Mouse (Mus musculus): ENCODE results near the gene March4. TPM values are rescaled to one million over a fixed set of nuclear protein-coding genes. Genes with fewer than 3 reads are reported as not detected.

March4 gene
- polyA plus RNA-seq, 1 experiment from 2014 or later = 9.4 TPM

DNA sequence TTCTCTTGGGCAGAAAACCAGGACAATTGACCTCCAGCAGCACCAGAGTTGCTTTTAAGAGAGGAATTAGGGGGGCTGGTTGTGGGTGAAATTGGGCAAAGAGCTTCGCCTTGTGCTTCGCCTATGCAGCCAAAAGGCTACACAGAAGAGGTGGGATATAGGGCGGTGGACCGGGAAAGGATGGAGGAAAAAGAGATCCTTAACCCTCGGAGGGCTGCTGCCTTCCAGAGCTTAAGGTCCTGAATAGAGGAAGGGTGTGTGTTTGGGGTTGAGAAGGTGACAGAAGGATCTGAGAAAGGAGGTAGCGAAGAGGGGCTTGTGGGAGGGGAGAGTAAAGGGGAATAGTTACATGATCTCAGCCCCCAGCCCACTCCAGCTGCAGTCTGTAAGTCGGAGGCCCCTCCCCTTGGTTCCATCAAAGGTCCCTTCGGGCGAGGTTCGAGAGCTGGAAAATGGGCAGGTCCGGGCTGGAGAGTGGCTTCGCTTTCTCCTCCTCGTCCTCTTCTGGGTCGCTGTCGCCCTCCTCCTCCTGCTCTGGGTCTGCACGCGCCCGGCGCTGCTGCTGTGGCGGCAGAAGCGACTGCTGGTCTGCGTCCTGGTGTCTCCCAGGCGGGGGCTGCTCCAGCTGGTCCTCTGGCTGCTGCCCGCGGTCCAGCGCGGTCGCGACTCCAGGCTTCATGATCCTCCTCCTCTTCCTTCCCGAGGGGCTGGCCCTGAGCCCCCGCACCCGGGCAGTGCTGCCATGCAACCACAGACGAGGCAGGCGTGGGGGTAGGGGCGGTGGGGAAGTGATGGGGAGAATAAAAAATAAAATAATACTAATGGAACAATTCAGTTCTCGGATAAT lies 782 bp downstream of the March4 start:
- Histone ChIP-seq H3K27ac (ENCODE audit: low read depth, low read length) (peak overlapping the region; percentile 88), H3K9ac (ENCODE audit: low read depth, low read length) (peak overlapping the region; percentile 78), H3K4me1 (ENCODE audit: control insufficient read depth, insufficient read depth, low read depth, low read length) (peaks cover 15% of the 10 kb centered on the region), H3K36me3 (ENCODE audit: control insufficient read depth, insufficient read depth, low read length) (no peaks in the 10 kb centered on the region), H3K4me3 (ENCODE audit: low read length) (peak overlapping the region; percentile 58), H3K4me2 (ENCODE audit: low read length) (peak overlapping the region; percentile 82), H3K27me3 (replicated peaks; ENCODE audit: control insufficient read depth, insufficient read depth, low read length) (no peaks in the 10 kb centered on the region), H3K9me3 (ENCODE audit: control insufficient read depth, low read length) (no peaks in the 10 kb centered on the region)
- ATAC-seq = peak; percentile 66
- WGBS = 1% methylated on average over 33 of the region's 36 CpGs

GRCm38 (mm10) chr1:72533439-72533838 lies 3.3 kb downstream of the March4 start:
- Histone ChIP-seq H3K9ac (ENCODE audit: low read depth, low read length) (peak overlapping the region; percentile 47), H3K4me1 (ENCODE audit: control insufficient read depth, insufficient read depth, low read depth, low read length) (peaks cover 16% of the 10 kb centered on the region), H3K27ac (ENCODE audit: low read depth, low read length) (peak overlapping the region; percentile 59; the same call in 1 of the 2 replicates), H3K4me3 (ENCODE audit: low read length) (peak overlapping the region; percentile 58), H3K27me3 (replicated peaks; ENCODE audit: control insufficient read depth, insufficient read depth, low read length) (no peaks in the 10 kb centered on the region), H3K9me3 (ENCODE audit: control insufficient read depth, low read length) (no peaks in the 10 kb centered on the region), H3K36me3 (ENCODE audit: control insufficient read depth, insufficient read depth, low read length) (no peaks in the 10 kb centered on the region), H3K4me2 (ENCODE audit: low read length) (peak overlapping the region; percentile 82)
- 0 out of 2 replicates have a peak, but pooled peaks have one; percentile 13 for ATAC-seq

GRCm38 (mm10) chr1:72532926-72533325 lies 3.8 kb downstream of the March4 start:
- H3K27me3 ChIP-seq (replicated peaks; ENCODE audit: control insufficient read depth, insufficient read depth, low read length) = no peaks in the 10 kb centered on the region
- H3K9me3 ChIP-seq (ENCODE audit: control insufficient read depth, low read length) = no peaks in the 10 kb centered on the region
- H3K4me1 ChIP-seq (ENCODE audit: control insufficient read depth, insufficient read depth, low read depth, low read length) = peaks cover 11% of the 10 kb centered on the region
- H3K4me2 ChIP-seq (ENCODE audit: low read length) = peak overlapping the region; percentile 82
- peak overlapping the region; percentile 47 for H3K9ac ChIP-seq (ENCODE audit: low read depth, low read length)
- 64% methylated on average over 5 of the region's 5 CpGs for WGBS
- H3K4me3 ChIP-seq (ENCODE audit: low read length) = peak overlapping the region; percentile 58
- H3K36me3 ChIP-seq (ENCODE audit: control insufficient read depth, insufficient read depth, low read length) = no peaks in the 10 kb centered on the region
- ATAC-seq = no peak
- H3K27ac ChIP-seq (ENCODE audit: low read depth, low read length) = peak overlapping the region; percentile 59; the same call in 1 of the 2 replicates

DNA sequence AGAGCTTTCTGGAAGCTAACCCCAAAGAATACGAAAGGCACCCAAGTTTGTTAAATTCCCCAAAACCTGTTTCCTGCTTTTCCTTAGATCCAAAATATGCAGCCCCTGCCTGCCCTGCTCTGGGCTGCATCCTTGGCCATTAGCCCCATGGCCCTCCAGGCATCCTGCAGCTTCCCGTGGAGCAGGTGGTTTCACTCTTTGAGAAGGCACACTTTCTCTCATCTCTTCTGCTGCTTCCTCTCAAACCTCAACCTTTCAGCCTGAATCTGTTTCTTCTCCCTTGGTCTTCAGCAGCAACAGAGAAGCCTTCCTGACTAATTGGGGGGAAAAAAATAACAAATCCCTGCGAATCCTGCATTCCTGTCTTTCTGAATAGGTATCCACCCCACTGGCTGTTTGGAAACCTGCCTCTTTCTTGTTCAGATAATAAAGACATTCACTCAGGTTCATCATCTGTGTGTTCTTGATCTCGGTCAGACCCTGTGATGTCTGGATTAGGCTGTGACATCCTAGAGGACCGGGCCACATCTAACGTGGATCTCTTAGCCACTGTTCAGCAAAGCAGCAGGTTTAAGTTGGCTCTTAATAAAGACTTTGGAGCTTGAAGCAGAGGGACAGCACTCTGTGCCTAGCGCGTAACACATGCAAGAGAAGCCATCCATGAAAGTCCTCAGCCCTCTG lies 6.1 kb downstream of the March4 start:
- 62% methylated on average over 8 of the region's 8 CpGs for WGBS
- no peaks in the 10 kb centered on the region for H3K36me3 ChIP-seq (ENCODE audit: control insufficient read depth, insufficient read depth, low read length)
- H3K27me3 ChIP-seq (replicated peaks; ENCODE audit: control insufficient read depth, insufficient read depth, low read length) = no peaks in the 10 kb centered on the region
- H3K4me2 ChIP-seq (ENCODE audit: low read length) = peak overlapping the region; percentile 82
- peaks cover 10% of the 10 kb centered on the region for H3K4me1 ChIP-seq (ENCODE audit: control insufficient read depth, insufficient read depth, low read depth, low read length)
- 0 out of 2 replicates have a peak overlapping the region, but pooled peaks have one; percentile 4 for H3K9ac ChIP-seq (ENCODE audit: low read depth, low read length)
- H3K4me3 ChIP-seq (ENCODE audit: low read length) = no peak overlapping the region
- no peak for ATAC-seq
- H3K27ac ChIP-seq (ENCODE audit: low read depth, low read length) = no peak overlapping the region
- no peaks in the 10 kb centered on the region for H3K9me3 ChIP-seq (ENCODE audit: control insufficient read depth, low read length)

- peaks cover 10% of the 10 kb centered on the region for H3K4me1 ChIP-seq (ENCODE audit: control insufficient read depth, insufficient read depth, low read depth, low read length)
- H3K9me3 ChIP-seq (ENCODE audit: control insufficient read depth, low read length) = no peaks in the 10 kb centered on the region
- H3K4me3 ChIP-seq (ENCODE audit: low read length) = no peak overlapping the region
- no peak for ATAC-seq
- 87% methylated on average over 4 of the region's 4 CpGs for WGBS
- H3K9ac ChIP-seq (ENCODE audit: low read depth, low read length) = no peak overlapping the region
- no peak overlapping the region for H3K27ac ChIP-seq (ENCODE audit: low read depth, low read length)
- H3K36me3 ChIP-seq (ENCODE audit: control insufficient read depth, insufficient read depth, low read length) = no peaks in the 10 kb centered on the region
- no peaks in the 10 kb centered on the region for H3K27me3 ChIP-seq (replicated peaks; ENCODE audit: control insufficient read depth, insufficient read depth, low read length)
- no peak overlapping the region for H3K4me2 ChIP-seq (ENCODE audit: low read length)
Observed at GRCm38 (mm10) chr1:72529192-72529591, 7.5 kb downstream of the March4 start.

GRCm38 (mm10) chr1:72523601-72524000 lies 13.1 kb downstream of the March4 start:
- H3K27me3 ChIP-seq (replicated peaks; ENCODE audit: control insufficient read depth, insufficient read depth, low read length) = no peaks in the 10 kb centered on the region
- no peaks in the 10 kb centered on the region for H3K36me3 ChIP-seq (ENCODE audit: control insufficient read depth, insufficient read depth, low read length)
- ATAC-seq = no peak
- H3K4me2 ChIP-seq (ENCODE audit: low read length) = no peak overlapping the region
- H3K4me3 ChIP-seq (ENCODE audit: low read length) = no peak overlapping the region
- WGBS = 64% methylated on average over 6 of the region's 6 CpGs
- H3K27ac ChIP-seq (ENCODE audit: low read depth, low read length) = no peak overlapping the region
- no peaks in the 10 kb centered on the region for H3K4me1 ChIP-seq (ENCODE audit: control insufficient read depth, insufficient read depth, low read depth, low read length)
- H3K9me3 ChIP-seq (ENCODE audit: control insufficient read depth, low read length) = no peaks in the 10 kb centered on the region
- no peak overlapping the region for H3K9ac ChIP-seq (ENCODE audit: low read depth, low read length)

DNA sequence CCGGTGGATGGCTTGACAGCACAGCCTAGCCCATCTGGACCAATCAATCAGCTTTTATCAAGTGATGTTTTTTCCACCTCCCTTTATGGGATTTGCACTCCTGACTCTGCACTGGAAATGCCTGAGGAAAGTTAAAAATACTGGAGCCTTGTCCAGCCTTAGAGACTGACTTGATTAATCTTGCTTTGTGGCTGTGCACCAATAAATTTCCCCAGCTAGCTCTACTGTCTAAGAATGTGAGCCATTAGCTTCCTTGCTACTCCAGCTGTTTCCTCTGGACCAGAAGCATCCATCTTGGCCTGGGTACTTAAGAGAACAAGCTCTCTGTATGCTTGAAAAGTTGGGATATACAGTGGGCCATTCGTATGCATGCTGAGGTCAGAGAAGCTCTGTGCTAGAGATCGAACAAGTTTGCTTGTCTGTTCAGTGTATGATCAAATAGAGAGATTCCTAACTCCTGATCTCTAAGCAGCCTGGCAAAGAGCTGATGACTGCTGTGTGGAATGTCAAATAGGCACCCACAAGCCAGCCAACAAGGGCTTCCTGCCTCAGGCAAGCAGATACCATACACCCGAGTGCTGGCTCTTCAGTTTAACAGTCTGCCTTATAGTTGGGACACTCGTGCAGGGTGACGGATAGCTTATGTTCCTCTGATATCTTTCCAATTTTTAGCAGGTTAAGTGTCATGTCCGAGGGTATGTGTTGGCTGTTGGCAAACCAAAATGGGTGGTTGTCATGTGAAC lies 25.8 kb downstream of the March4 start:
- Histone ChIP-seq H3K4me2 (ENCODE audit: low read length) (no peak overlapping the region), H3K36me3 (ENCODE audit: control insufficient read depth, insufficient read depth, low read length) (no peaks in the 10 kb centered on the region), H3K27me3 (replicated peaks; ENCODE audit: control insufficient read depth, insufficient read depth, low read length) (no peaks in the 10 kb centered on the region), H3K27ac (ENCODE audit: low read depth, low read length) (no peak overlapping the region), H3K4me1 (ENCODE audit: control insufficient read depth, insufficient read depth, low read depth, low read length) (peaks cover 1% of the 10 kb centered on the region; the same call in 1 of the 2 replicates), H3K4me3 (ENCODE audit: low read length) (no peak overlapping the region), H3K9ac (ENCODE audit: low read depth, low read length) (no peak overlapping the region), H3K9me3 (ENCODE audit: control insufficient read depth, low read length) (no peaks in the 10 kb centered on the region)
- ATAC-seq = peak; percentile 40
- 73% methylated on average over 7 of the region's 7 CpGs for WGBS

GRCm38 (mm10) chr1:72509551-72509950 lies 27.2 kb downstream of the March4 start:
- ATAC-seq = no peak
- peaks cover 3% of the 10 kb centered on the region; the same call in 1 of the 2 replicates for H3K4me1 ChIP-seq (ENCODE audit: control insufficient read depth, insufficient read depth, low read depth, low read length)
- H3K4me2 ChIP-seq (ENCODE audit: low read length) = no peak overlapping the region
- no peaks in the 10 kb centered on the region for H3K9me3 ChIP-seq (ENCODE audit: control insufficient read depth, low read length)
- no peak overlapping the region for H3K9ac ChIP-seq (ENCODE audit: low read depth, low read length)
- 83% methylated on average over 4 of the region's 4 CpGs for whole genome bisulfite sequencing
- no peaks in the 10 kb centered on the region for H3K27me3 ChIP-seq (replicated peaks; ENCODE audit: control insufficient read depth, insufficient read depth, low read length)
- H3K4me3 ChIP-seq (ENCODE audit: low read length) = no peak overlapping the region
- H3K27ac ChIP-seq (ENCODE audit: low read depth, low read length) = no peak overlapping the region
- no peaks in the 10 kb centered on the region for H3K36me3 ChIP-seq (ENCODE audit: control insufficient read depth, insufficient read depth, low read length)

DNA sequence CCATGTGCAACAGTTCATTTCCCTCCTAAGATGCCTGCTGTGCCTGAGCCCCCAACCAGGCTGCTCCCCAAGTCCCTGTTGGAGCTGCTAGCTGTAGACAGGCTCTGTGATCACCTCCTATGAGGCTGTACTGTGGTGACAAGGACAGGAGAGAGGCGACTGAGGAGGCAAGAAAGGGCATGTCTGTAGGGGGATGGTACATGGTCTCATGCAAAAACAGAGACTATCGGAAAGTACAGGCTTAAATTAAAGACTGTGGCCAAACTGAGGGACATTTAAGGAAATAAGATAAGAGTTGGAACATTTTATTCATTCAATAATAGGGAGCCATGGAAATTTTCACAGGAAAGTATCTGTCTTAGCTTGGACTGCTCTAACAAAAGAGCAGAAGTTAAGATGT lies 29.1 kb downstream of the March4 start:
- no peak for ATAC-seq
- Histone ChIP-seq H3K27ac (ENCODE audit: low read depth, low read length) (no peak overlapping the region), H3K36me3 (ENCODE audit: control insufficient read depth, insufficient read depth, low read length) (no peaks in the 10 kb centered on the region), H3K9ac (ENCODE audit: low read depth, low read length) (no peak overlapping the region), H3K9me3 (ENCODE audit: control insufficient read depth, low read length) (no peaks in the 10 kb centered on the region), H3K27me3 (replicated peaks; ENCODE audit: control insufficient read depth, insufficient read depth, low read length) (no peaks in the 10 kb centered on the region), H3K4me3 (ENCODE audit: low read length) (no peak overlapping the region), H3K4me1 (ENCODE audit: control insufficient read depth, insufficient read depth, low read depth, low read length) (peaks cover 3% of the 10 kb centered on the region; the same call in 1 of the 2 replicates), H3K4me2 (ENCODE audit: low read length) (no peak overlapping the region)
- 70% methylated on average over 2 of the region's 2 CpGs for WGBS

Data from hindbrain, embryonic 16.5 days (tissue).